Mouse (Mus musculus) layer of hippocampus, adult 18-20 months (tissue): ENCODE data around the gene Srrm3. TPM values are rescaled to one million over a fixed set of nuclear protein-coding genes. Genes with fewer than 3 reads are reported as not detected.

Source experiments
- DNase-seq, 2 experiments: peaks; one replicate each; pipeline ENCODE4 v3.0.0; 2022; ENCODE audit warnings: low spot score in 2 of 2
- long read RNA-seq: library from polyadenylated mRNA; stranded (forward); transcript quantifications from one replicate; pipeline ENCODE4 v2.0.0, GENCODE M21; 2021
- total RNA-seq, 2 experiments: library from RNA; stranded (reverse); gene quantifications; 2 replicates each; pipeline ENCODE4 v1.2.3; 2021

Gene Srrm3
- 10 to 100 TPM; 75.2 to 77.7 TPM for total RNA-seq
- long read RNA-seq, partial matches to known transcripts, result 27 of 40 reads
- long read RNA-seq, other reads (novel, unspliced or antisense), result 13 of 40 reads

DNA sequence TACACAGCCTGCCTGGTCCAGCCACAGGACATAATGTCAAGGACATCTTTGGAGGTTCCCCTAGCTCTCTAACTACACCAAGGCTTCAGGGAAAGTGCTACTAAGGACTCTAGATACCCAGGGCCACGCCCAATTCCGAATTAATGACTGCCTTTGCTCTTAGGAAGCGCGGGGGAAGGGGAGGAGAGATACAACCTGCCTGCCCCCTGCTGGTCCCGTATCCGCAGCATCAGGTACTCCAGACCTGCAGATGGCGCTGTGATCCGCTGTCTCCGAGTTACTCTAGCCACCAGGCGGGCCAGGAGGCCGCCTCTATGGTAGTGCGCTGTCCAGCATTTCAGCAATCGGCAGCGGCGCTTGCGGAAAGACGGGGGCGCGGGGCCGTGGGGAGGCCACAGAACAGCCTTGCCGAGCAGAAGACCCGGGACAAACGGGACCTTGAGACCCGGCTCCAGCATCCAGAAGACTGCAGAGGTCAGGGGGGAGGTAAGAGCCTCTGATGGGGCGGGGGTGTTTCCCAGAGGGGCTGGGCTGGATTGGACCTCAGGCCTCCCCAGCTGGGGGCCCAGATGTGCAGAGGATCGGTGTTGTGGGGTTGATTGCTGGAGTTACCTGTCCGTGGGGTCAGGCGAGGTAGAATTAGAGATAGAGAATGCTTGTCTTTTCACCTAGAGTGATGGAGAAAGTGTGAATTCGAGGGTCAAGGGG is at the start of gene Srrm3:
TSS of gene Srrm3 (plus strand) at position 336 of the 708 bp plus-strand sequence.
- peak; percentile 86 to 95 for DNase-seq

DNA sequence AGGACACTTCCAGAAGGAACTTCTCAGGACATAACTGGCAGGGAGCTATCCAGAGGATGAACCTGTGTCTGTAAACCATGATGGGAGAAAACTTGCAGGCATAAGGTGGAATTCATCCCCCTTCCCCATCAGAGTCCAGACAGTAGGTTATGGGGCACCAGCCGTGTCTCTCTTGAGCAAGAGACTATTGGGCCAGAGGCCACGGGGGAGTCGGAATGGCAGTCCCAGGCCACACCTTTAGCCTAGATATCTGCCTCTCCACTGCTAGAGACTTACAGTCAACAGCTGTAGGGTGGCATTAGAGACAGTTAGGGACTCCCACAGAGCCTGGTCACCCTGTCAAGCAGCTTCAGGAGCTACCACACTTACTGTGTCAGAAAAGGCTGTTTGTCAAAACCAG is 44.8 kb upstream of the Srrm3 start:
- no peak for DNase-seq

- DNase-seq, result peak; percentile 37 to 82
Measured at GRCm38 (mm10) chr5:135763526-135763925, 43.2 kb upstream of the Srrm3 start.

DNA sequence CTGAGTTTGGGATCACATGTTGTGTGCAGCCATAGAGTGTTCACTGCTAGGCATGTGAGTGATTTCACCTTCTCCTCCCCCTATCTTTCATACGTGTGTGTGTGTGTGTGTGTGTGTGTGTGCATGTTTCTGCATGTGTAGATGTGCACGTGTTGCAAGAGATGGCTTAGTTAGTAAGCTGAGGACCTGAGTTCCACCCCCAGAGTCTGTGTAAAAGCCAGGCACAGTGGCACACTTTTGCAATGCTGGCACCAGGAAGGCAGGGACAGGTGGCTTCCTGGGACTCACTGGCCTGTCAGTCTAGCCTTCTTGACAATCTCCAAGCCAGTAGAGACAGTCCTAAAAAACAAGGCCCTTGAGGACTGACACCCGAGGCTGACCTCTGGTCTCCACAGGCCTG is 41.7 kb upstream of the Srrm3 start:
- DNase-seq, result no peak

DNA sequence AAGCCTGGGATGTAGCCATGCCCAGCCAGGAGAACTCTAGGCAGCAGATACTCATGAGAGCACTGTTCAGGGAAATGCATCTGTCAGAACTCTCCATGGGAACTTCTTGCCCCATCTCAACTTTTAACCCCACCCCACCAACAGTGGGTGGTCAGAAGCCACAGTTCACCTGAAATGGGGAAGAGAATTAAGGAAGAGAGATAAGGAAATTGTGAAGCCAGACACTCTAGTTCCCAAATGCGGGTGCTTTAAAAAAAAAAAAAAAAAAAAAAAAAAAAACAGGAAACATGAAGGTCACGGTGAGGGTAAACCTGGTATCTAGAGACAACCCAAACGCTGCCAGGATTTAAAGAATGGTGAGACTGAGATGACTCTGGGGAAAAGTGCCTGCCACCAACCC is 34.2 kb upstream of the Srrm3 start:
- DNase-seq, result no peak

GRCm38 (mm10) chr5:135776546-135776945 is 30.1 kb upstream of the Srrm3 start:
- DNase-seq, result no peak

GRCm38 (mm10) chr5:135777796-135778470 is 28.8 kb upstream of the Srrm3 start, which contains the start of gene Styxl1:
Styxl1 (minus strand) TSS chr5:135778385.
- no peak for DNase-seq

GRCm38 (mm10) chr5:135778471-135779445 is 27.9 kb upstream of the Srrm3 start, which contains the start of gene Mdh2:
Mdh2 (plus strand) TSS chr5:135778480.
- DNase-seq, result peak; percentile 99 to 100

DNA sequence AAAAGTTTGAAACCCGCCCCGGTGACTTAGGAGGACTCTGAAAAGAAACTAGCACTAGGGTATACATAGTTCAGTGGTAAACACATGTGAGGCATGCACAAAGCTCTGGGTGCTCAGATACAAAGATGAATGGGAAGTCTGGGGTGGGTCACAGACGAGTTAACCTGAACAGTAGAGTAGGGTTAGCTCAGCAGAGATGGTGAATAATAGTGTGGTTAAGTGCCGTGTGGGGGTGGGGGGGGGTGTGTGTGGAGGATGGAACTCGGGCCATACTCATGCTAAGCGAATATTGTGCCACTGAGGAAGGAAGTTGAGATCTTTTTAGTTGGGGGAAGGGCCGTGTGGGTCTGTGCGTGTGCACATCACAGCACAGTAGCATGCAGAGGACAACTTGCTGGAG is 26.4 kb upstream of the Srrm3 start:
- no peak for DNase-seq

DNA sequence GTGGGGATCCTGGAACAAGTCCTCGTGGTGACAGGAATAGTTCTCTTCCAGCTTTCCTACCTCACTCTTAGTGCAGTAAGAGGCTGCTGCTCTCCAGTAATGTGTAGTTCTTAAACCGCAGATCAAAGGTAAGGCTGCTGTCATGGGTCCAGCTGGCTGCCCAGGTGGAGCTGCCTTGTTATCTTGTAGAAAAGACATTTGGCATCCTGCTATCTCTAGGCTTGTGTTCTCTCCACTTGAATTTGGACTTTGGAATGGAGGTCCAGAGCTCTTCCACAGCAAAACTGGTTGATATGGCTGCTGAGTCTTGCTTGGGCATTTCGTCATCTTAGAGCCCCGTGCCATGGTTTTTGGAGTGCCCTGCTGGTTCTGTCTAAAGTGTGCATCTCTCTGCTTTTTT is 23.8 kb upstream of the Srrm3 start:
- no peak for DNase-seq

GRCm38 (mm10) chr5:135793996-135794858 is 12.5 kb upstream of the Srrm3 start:
- DNase-seq, result peak; percentile 81 to 95

- no peak for DNase-seq
Measured at GRCm38 (mm10) chr5:135794859-135795181, 11.9 kb upstream of the Srrm3 start.

DNA sequence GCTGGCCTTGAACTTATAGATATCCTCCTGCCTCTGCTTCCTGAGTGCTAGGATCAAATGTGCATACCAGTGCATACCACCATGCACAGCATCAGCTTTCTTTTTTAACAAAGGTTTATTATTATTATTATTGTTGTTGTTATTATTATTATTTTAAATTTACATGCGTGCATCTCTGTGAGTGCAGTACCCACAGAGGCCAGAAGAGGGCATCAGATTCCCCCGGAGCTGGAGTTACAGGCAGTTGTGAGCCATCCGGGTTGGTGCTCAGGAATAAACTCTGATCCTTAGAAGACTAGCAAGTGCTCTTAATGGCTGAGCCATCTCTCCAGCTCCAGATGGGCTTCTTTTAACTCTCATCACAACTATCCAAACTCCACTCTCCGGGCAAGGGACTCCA is 6.9 kb upstream of the Srrm3 start:
- peak in 1 of 2 experiments; percentile 23 for DNase-seq

GRCm38 (mm10) chr5:135800927-135801326 is 5.8 kb upstream of the Srrm3 start:
- no peak for DNase-seq

- no peak for DNase-seq
Measured at GRCm38 (mm10) chr5:135802641-135803040, 4.0 kb upstream of the Srrm3 start.

DNA sequence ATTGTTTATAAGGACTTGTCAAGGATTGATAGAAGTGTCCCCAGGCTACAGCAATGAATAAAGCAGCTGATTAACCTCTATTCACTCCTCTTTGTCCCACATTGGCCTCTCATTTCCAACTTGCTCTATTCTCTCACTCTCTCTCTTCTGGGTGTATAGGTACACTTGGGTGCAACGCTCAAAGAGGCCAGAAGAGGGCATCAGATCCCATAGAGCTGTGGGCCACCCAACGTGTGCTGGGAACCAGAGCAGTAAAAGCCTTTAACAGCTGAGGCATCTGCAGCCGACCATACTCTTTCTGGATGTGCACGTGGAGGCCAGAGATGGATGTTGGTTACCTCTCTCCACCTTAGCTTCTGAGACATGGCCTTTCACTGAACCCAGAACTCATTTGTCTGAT is 3.6 kb upstream of the Srrm3 start:
- DNase-seq, result no peak

DNA sequence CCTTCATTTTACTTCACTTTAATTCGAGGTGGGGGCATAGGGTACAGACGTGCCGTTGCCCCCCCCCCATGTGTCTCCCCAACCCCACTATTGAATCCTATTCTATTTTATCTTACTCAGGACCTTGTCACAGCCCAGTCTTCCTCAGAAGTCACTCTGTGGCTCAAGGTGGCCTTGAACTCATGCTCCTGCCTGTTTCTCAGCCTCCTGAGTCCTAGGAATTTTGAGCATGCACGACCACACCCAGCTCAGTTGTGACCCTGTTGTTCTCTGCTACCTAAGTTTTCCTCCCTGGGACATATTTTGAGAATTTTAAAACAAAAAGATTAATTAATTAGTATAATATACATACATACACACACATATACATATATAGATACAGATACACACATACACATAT is 3.0 kb upstream of the Srrm3 start:
- no peak for DNase-seq

DNA sequence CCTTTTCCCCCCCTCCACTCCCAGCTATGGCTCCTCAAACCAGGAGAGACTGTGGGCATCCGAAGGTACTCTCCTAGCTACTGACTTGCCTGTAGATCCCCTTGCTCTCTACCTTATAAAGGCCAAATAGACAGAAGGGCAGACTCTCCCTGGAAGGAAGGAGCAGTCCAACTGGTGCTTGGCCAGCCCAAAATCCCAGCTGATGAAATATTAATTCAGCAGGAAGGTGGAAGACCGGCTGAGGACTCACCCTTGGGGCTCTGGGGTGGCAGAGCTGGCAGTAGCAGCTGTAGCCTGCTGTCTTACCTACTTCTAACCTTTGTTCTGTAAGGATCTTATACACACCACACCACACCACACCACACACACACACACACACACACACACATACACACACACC is 2.0 kb upstream of the Srrm3 start:
- DNase-seq, result no peak

DNA sequence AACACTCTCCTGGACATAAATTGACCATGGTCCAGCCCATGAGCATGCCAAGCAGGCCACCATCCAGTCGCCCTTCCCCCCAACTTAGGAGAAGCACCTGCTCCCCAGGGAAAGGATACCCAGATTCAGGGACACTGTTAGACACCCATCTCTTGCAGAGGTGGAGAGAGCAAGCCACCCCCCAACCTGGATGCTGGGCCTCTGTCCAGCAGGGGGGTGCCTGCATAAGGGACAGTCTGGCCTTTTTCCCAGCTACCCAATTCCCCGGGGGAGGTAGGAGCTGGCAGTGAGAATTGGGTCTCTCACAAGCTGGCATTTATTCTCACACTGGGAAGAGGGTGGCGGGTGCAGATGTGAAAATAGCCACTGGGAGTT is 560 bp downstream of the Srrm3 start:
- DNase-seq, result peak; percentile 12 to 18

- peak; percentile 65 to 77 for DNase-seq
Measured at GRCm38 (mm10) chr5:135812991-135813390, 6.3 kb downstream of the Srrm3 start.

- DNase-seq, result no peak
Measured at GRCm38 (mm10) chr5:135818491-135818890, 11.8 kb downstream of the Srrm3 start.
